Mouse (Mus musculus): Measurements from ENCODE around the gene Sidt1. TPM values are rescaled to one million over a fixed set of nuclear protein-coding genes. Genes with fewer than 3 reads are reported as not detected.

Sidt1 gene
- polyA plus RNA-seq, 1 experiment = not detected

- Histone ChIP-seq H3K4me3 (ENCODE audit: low read depth, low read length) (no peak overlapping the region), H3K36me3 (ENCODE audit: control insufficient read depth, insufficient read depth, low read length, poor library complexity, severe bottlenecking) (no peaks in the 10 kb centered on the region)
- TF ChIP-seq EP300 (IDR thresholded peaks at IDR 0.05; ENCODE audit: insufficient read depth, low read depth, low read length) (no peak), POLR2A (IDR thresholded peaks at IDR 0.05; ENCODE audit: insufficient read depth, low read length) (no peak), CTCF (IDR thresholded peaks at IDR 0.05; ENCODE audit: low read depth, low read length) (no peak)
Measured at GRCm38 (mm10) chr16:44211054-44211414, 122.0 kb downstream of the Sidt1 start.

GRCm38 (mm10) chr16:44210156-44211053 is 122.6 kb downstream of the Sidt1 start:
- Histone ChIP-seq H3K9ac (ENCODE audit: low read depth, poor library complexity, severe bottlenecking) (no peak overlapping the region), H3K27me3 (ENCODE audit: control insufficient read depth, insufficient read depth, low read length, poor library complexity, severe bottlenecking) (no peaks in the 10 kb centered on the region), H3K9me3 (replicated peaks; ENCODE audit: control insufficient read depth, insufficient read depth, low read length, poor library complexity, severe bottlenecking) (no peaks in the 10 kb centered on the region), H3K36me3 (ENCODE audit: control insufficient read depth, insufficient read depth, low read length, poor library complexity, severe bottlenecking) (no peaks in the 10 kb centered on the region), H3K27ac (ENCODE audit: insufficient read depth, low read length) (no peak overlapping the region), H3K4me3 (ENCODE audit: low read depth, low read length) (no peak overlapping the region), H3K4me1 (ENCODE audit: control insufficient read depth, insufficient read depth, low read length) (peaks cover 7% of the 10 kb centered on the region)
- no peak for TF ChIP-seq CTCF (IDR thresholded peaks at IDR 0.05; ENCODE audit: low read depth, low read length)
- no peak for TF ChIP-seq EP300 (IDR thresholded peaks at IDR 0.05; ENCODE audit: insufficient read depth, low read depth, low read length)
- TF ChIP-seq POLR2A (IDR thresholded peaks at IDR 0.05; ENCODE audit: insufficient read depth, low read length) = no peak

More at GRCm38 (mm10) chr16:44211054-44211414, 122.0 kb downstream of the Sidt1 start:
- H3K9me3 ChIP-seq (replicated peaks; ENCODE audit: control insufficient read depth, insufficient read depth, low read length, poor library complexity, severe bottlenecking) = no peaks in the 10 kb centered on the region
- no peaks in the 10 kb centered on the region for H3K27me3 ChIP-seq (ENCODE audit: control insufficient read depth, insufficient read depth, low read length, poor library complexity, severe bottlenecking)
- peaks cover 7% of the 10 kb centered on the region for H3K4me1 ChIP-seq (ENCODE audit: control insufficient read depth, insufficient read depth, low read length)
- H3K9ac ChIP-seq (ENCODE audit: low read depth, poor library complexity, severe bottlenecking) = no peak overlapping the region
- no peak overlapping the region for H3K27ac ChIP-seq (ENCODE audit: insufficient read depth, low read length)

- H3K36me3 ChIP-seq (ENCODE audit: control insufficient read depth, insufficient read depth, low read length, poor library complexity, severe bottlenecking) = no peaks in the 10 kb centered on the region
Measured at GRCm38 (mm10) chr16:44205973-44206372, 127.0 kb downstream of the Sidt1 start.

GRCm38 (mm10) chr16:44204331-44204730 is 128.7 kb downstream of the Sidt1 start:
- peaks cover 7% of the 10 kb centered on the region for H3K4me1 ChIP-seq (ENCODE audit: control insufficient read depth, insufficient read depth, low read length)
- no peak overlapping the region for H3K27ac ChIP-seq (ENCODE audit: insufficient read depth, low read length)
- no peak for TF ChIP-seq EP300 (IDR thresholded peaks at IDR 0.05; ENCODE audit: insufficient read depth, low read depth, low read length)
- no peak for TF ChIP-seq POLR2A (IDR thresholded peaks at IDR 0.05; ENCODE audit: insufficient read depth, low read length)
- no peaks in the 10 kb centered on the region for H3K9me3 ChIP-seq (replicated peaks; ENCODE audit: control insufficient read depth, insufficient read depth, low read length, poor library complexity, severe bottlenecking)
- no peak overlapping the region for H3K9ac ChIP-seq (ENCODE audit: low read depth, poor library complexity, severe bottlenecking)
- H3K4me3 ChIP-seq (ENCODE audit: low read depth, low read length) = no peak overlapping the region
- H3K27me3 ChIP-seq (ENCODE audit: control insufficient read depth, insufficient read depth, low read length, poor library complexity, severe bottlenecking) = no peaks in the 10 kb centered on the region
- no peaks in the 10 kb centered on the region; the same call in 1 of the 2 replicates for H3K36me3 ChIP-seq (ENCODE audit: control insufficient read depth, insufficient read depth, low read length, poor library complexity, severe bottlenecking)

More at GRCm38 (mm10) chr16:44205973-44206372, 127.0 kb downstream of the Sidt1 start:
- Histone ChIP-seq H3K27me3 (ENCODE audit: control insufficient read depth, insufficient read depth, low read length, poor library complexity, severe bottlenecking) (no peaks in the 10 kb centered on the region), H3K9me3 (replicated peaks; ENCODE audit: control insufficient read depth, insufficient read depth, low read length, poor library complexity, severe bottlenecking) (no peaks in the 10 kb centered on the region), H3K4me1 (ENCODE audit: control insufficient read depth, insufficient read depth, low read length) (peaks cover 7% of the 10 kb centered on the region), H3K27ac (ENCODE audit: insufficient read depth, low read length) (no peak overlapping the region), H3K9ac (ENCODE audit: low read depth, poor library complexity, severe bottlenecking) (no peak overlapping the region), H3K4me3 (ENCODE audit: low read depth, low read length) (no peak overlapping the region)
- TF ChIP-seq POLR2A (IDR thresholded peaks at IDR 0.05; ENCODE audit: insufficient read depth, low read length) (no peak), CTCF (IDR thresholded peaks at IDR 0.05; ENCODE audit: low read depth, low read length) (no peak), EP300 (IDR thresholded peaks at IDR 0.05; ENCODE audit: insufficient read depth, low read depth, low read length) (no peak)

GRCm38 (mm10) chr16:44200146-44200545 is 132.8 kb downstream of the Sidt1 start:
- Histone ChIP-seq H3K4me1 (ENCODE audit: control insufficient read depth, insufficient read depth, low read length) (no peaks in the 10 kb centered on the region), H3K36me3 (ENCODE audit: control insufficient read depth, insufficient read depth, low read length, poor library complexity, severe bottlenecking) (no peaks in the 10 kb centered on the region; the same call in 1 of the 2 replicates), H3K9ac (ENCODE audit: low read depth, poor library complexity, severe bottlenecking) (no peak overlapping the region), H3K27ac (ENCODE audit: insufficient read depth, low read length) (no peak overlapping the region), H3K4me3 (ENCODE audit: low read depth, low read length) (no peak overlapping the region), H3K9me3 (replicated peaks; ENCODE audit: control insufficient read depth, insufficient read depth, low read length, poor library complexity, severe bottlenecking) (no peaks in the 10 kb centered on the region), H3K27me3 (ENCODE audit: control insufficient read depth, insufficient read depth, low read length, poor library complexity, severe bottlenecking) (no peaks in the 10 kb centered on the region)
- TF ChIP-seq POLR2A (IDR thresholded peaks at IDR 0.05; ENCODE audit: insufficient read depth, low read length) (no peak), EP300 (IDR thresholded peaks at IDR 0.05; ENCODE audit: insufficient read depth, low read depth, low read length) (no peak), CTCF (IDR thresholded peaks at IDR 0.05; ENCODE audit: low read depth, low read length) (no peak)

- TF ChIP-seq POLR2A (IDR thresholded peaks at IDR 0.05; ENCODE audit: insufficient read depth, low read length) = no peak
- no peak for TF ChIP-seq EP300 (IDR thresholded peaks at IDR 0.05; ENCODE audit: insufficient read depth, low read depth, low read length)
- no peak for TF ChIP-seq CTCF (IDR thresholded peaks at IDR 0.05; ENCODE audit: low read depth, low read length)
- Histone ChIP-seq H3K4me3 (ENCODE audit: low read depth, low read length) (no peak overlapping the region), H3K9me3 (replicated peaks; ENCODE audit: control insufficient read depth, insufficient read depth, low read length, poor library complexity, severe bottlenecking) (no peaks in the 10 kb centered on the region), H3K27me3 (ENCODE audit: control insufficient read depth, insufficient read depth, low read length, poor library complexity, severe bottlenecking) (no peaks in the 10 kb centered on the region), H3K9ac (ENCODE audit: low read depth, poor library complexity, severe bottlenecking) (no peak overlapping the region), H3K27ac (ENCODE audit: insufficient read depth, low read length) (no peak overlapping the region), H3K36me3 (ENCODE audit: control insufficient read depth, insufficient read depth, low read length, poor library complexity, severe bottlenecking) (no peaks in the 10 kb centered on the region; the same call in 1 of the 2 replicates), H3K4me1 (ENCODE audit: control insufficient read depth, insufficient read depth, low read length) (no peaks in the 10 kb centered on the region)
Measured at GRCm38 (mm10) chr16:44199066-44199703, 133.8 kb downstream of the Sidt1 start.
